Mouse (Mus musculus) bone marrow macrophage, adult 2 months (primary cell): ENCODE results near the gene Col3a1. TPM values are rescaled to one million over a fixed set of nuclear protein-coding genes. Genes with fewer than 3 reads are reported as not detected.

Source experiments
- H3K27ac ChIP-seq: 2 replicates; pipeline ENCODE4 v1.5.1; 2012; ENCODE audit warnings: low read depth, low read length; ENCODE audit not compliant: insufficient read depth
- H3K4me1 ChIP-seq: 2 replicates; pipeline ENCODE4 v1.6.1; 2012; ENCODE audit warnings: low read length; ENCODE audit not compliant: control insufficient read depth, insufficient read depth
- H3K4me3 ChIP-seq: 2 replicates; pipeline ENCODE4 v1.5.1; 2012; ENCODE audit warnings: mild to moderate bottlenecking, low read length, moderate library complexity; ENCODE audit not compliant: insufficient read depth
- CTCF ChIP-seq: IDR thresholded peaks from 2 replicates; pipeline ENCODE4 v1.5.1; 2012; ENCODE audit warnings: low read depth, mild to moderate bottlenecking, low read length, moderate library complexity
- POLR2A ChIP-seq: IDR thresholded peaks from 2 replicates; pipeline ENCODE4 v1.6.1; 2012; ENCODE audit warnings: mild to moderate bottlenecking, low read depth, low read length, borderline replicate concordance
- polyA plus RNA-seq: library from polyadenylated mRNA; stranded (reverse); fragments of >200 nt; gene quantifications from 2 replicates; pipeline ENCODE4 v1.2.4, GENCODE M21; 2012; ENCODE audit not compliant: missing spikeins, insufficient read depth, insufficient read length

The Col3a1 gene
- 4.6 and 6.6 TPM in 2 replicates for polyA plus RNA-seq

- no peak within 1 kb of the TSS for H3K27ac ChIP-seq
- TF ChIP-seq POLR2A: no peak
- TF ChIP-seq CTCF: no peak
These were observed at the start of gene Col3a1 for GRCm38 (mm10) chr1:45311388-45311787. Gene Col3a1 (plus strand): TSS chr1:45311538.

GRCm38 (mm10) chr1:45269421-45269820, 41.9 kb upstream of the Col3a1 start:
- H3K4me1 ChIP-seq: no peaks in the 10 kb centered on the region
- TF ChIP-seq POLR2A (no peak), CTCF (no peak)
- H3K4me3 ChIP-seq: no peak overlapping the region
- no peak overlapping the region for H3K27ac ChIP-seq

More at GRCm38 (mm10) chr1:45311388-45311787, at the start of gene Col3a1:
- H3K4me3 ChIP-seq: no peak within 1 kb of the TSS
- H3K4me1 ChIP-seq: no peaks in the 10 kb centered on the region

GRCm38 (mm10) chr1:45276006-45276539, 35.3 kb upstream of the Col3a1 start:
- Histone ChIP-seq H3K27ac (no peak overlapping the region), H3K4me3 (no peak overlapping the region), H3K4me1 (no peaks in the 10 kb centered on the region)
- TF ChIP-seq CTCF: no peak
- TF ChIP-seq POLR2A: no peak

GRCm38 (mm10) chr1:45287954-45288353, 23.4 kb upstream of the Col3a1 start:
- no peak overlapping the region for H3K4me3 ChIP-seq
- TF ChIP-seq POLR2A: no peak
- no peak for TF ChIP-seq CTCF
- no peaks in the 10 kb centered on the region for H3K4me1 ChIP-seq
- H3K27ac ChIP-seq: no peak overlapping the region

- Histone ChIP-seq H3K4me1 (no peaks in the 10 kb centered on the region), H3K4me3 (no peak overlapping the region), H3K27ac (no peak overlapping the region)
- no peak for TF ChIP-seq CTCF
- no peak for TF ChIP-seq POLR2A
These were observed 21.3 kb upstream of the Col3a1 start for GRCm38 (mm10) chr1:45290037-45290436.

- H3K27ac ChIP-seq: no peak overlapping the region
These were observed 11.8 kb upstream of the Col3a1 start for GRCm38 (mm10) chr1:45299394-45300119.

GRCm38 (mm10) chr1:45304273-45304672, 7.1 kb upstream of the Col3a1 start:
- H3K4me3 ChIP-seq: no peak overlapping the region
- H3K27ac ChIP-seq: no peak overlapping the region
- no peak for TF ChIP-seq POLR2A
- TF ChIP-seq CTCF: no peak
- no peaks in the 10 kb centered on the region for H3K4me1 ChIP-seq

More at GRCm38 (mm10) chr1:45299394-45300119, 11.8 kb upstream of the Col3a1 start:
- no peaks in the 10 kb centered on the region for H3K4me1 ChIP-seq
- H3K4me3 ChIP-seq: no peak overlapping the region
- TF ChIP-seq CTCF (no peak), POLR2A (no peak)

- TF ChIP-seq CTCF (no peak), POLR2A (no peak)
- Histone ChIP-seq H3K4me3 (no peak overlapping the region), H3K4me1 (no peaks in the 10 kb centered on the region), H3K27ac (no peak overlapping the region)
These were observed 2.3 kb upstream of the Col3a1 start for GRCm38 (mm10) chr1:45309015-45309414.

GRCm38 (mm10) chr1:45311962-45312361, 624 bp downstream of the Col3a1 start:
- Histone ChIP-seq H3K4me3 (no peak overlapping the region), H3K27ac (no peak overlapping the region), H3K4me1 (no peaks in the 10 kb centered on the region)
- TF ChIP-seq POLR2A (no peak), CTCF (no peak)

- Histone ChIP-seq H3K4me3 (no peak overlapping the region), H3K27ac (no peak overlapping the region), H3K4me1 (no peaks in the 10 kb centered on the region)
- no peak for TF ChIP-seq POLR2A
- no peak for TF ChIP-seq CTCF
These were observed 1.5 kb downstream of the Col3a1 start for GRCm38 (mm10) chr1:45312870-45313269.

GRCm38 (mm10) chr1:45313696-45314295, 2.5 kb downstream of the Col3a1 start:
- no peak overlapping the region for H3K4me3 ChIP-seq
- no peaks in the 10 kb centered on the region for H3K4me1 ChIP-seq
- no peak overlapping the region for H3K27ac ChIP-seq
- TF ChIP-seq CTCF: no peak
- no peak for TF ChIP-seq POLR2A
